Mouse (Mus musculus) forebrain, embryonic 11.5 days (tissue): ENCODE results near the gene Rap1b. TPM values are rescaled to one million over a fixed set of nuclear protein-coding genes. Genes with fewer than 3 reads are reported as not detected.
A peak's percentile ranks its signal among the peaks of the same experiment; 100 is the strongest.

Experiments
- ATAC-seq: fragments of 200-750 bp; cut with Nextera tagmentation; replicated peaks from 2 replicates; pipeline ENCODE4 v1.8.0; 2017; ENCODE audit warnings: moderate TSS enrichment; ENCODE audit not compliant: low FRiP score
- DNase-seq: peaks from one replicate; pipeline ENCODE4 v3.0.0-alpha.2; 2017; ENCODE audit warnings: low spot score
- H3K27ac ChIP-seq: fragments of 300-500 bp; sonication (generic); 2 replicates; pipeline ENCODE4 v1.5.1; 2014; ENCODE audit warnings: low read depth, low read length
- H3K27me3 ChIP-seq: fragments of 300-500 bp; sonication (generic); 2 replicates; pipeline ENCODE4 v1.6.1; 2014; ENCODE audit warnings: mild to moderate bottlenecking, low read length, mixed read lengths; ENCODE audit not compliant: control insufficient read depth, insufficient read depth
- H3K36me3 ChIP-seq: fragments of 300-500 bp; sonication (generic); 2 replicates; pipeline ENCODE4 v1.6.1; 2014; ENCODE audit warnings: mild to moderate bottlenecking, low read length, moderate library complexity, mixed read lengths; ENCODE audit not compliant: control insufficient read depth, insufficient read depth
- H3K4me1 ChIP-seq: fragments of 300-500 bp; sonication (generic); replicated peaks from 2 replicates; pipeline ENCODE4 v1.6.1; 2014; ENCODE audit warnings: low read length, mixed read lengths; ENCODE audit not compliant: control insufficient read depth, insufficient read depth
- H3K4me2 ChIP-seq: fragments of 300-500 bp; sonication (generic); 2 replicates; pipeline ENCODE4 v1.6.1; 2014; ENCODE audit warnings: low read depth, mild to moderate bottlenecking, low read length, moderate library complexity, mixed read lengths; ENCODE audit not compliant: severe bottlenecking
- H3K4me3 ChIP-seq: fragments of 300-500 bp; sonication (generic); 2 replicates; pipeline ENCODE4 v1.5.1; 2014; ENCODE audit warnings: low read depth, low read length
- H3K9ac ChIP-seq: fragments of 300-500 bp; sonication (generic); 2 replicates; pipeline ENCODE4 v1.6.1; 2014; ENCODE audit warnings: low read length
- H3K9me3 ChIP-seq: fragments of 300-500 bp; sonication (generic); 2 replicates; pipeline ENCODE4 v1.6.1; 2016; ENCODE audit warnings: low read length, mixed read lengths; ENCODE audit not compliant: control insufficient read depth
- WGBS: fragments of 180-500 bp; shearing (Covaris S2); extraction: QIAGEN DNeasy Blood & Tissue Kit; methylation state at CpG from one replicate; pipeline ENCODE4 v1.1.7; 2014; 5-methylcytosine and 5-hydroxymethylcytosine counted together
- polyA plus RNA-seq: library from polyadenylated mRNA; unstranded; fragments of >200 nt; fragmentation: Nextera tagmentation; extraction: Ambion mirVana; gene quantifications from 2 replicates; pipeline ENCODE4 v1.2.1, GENCODE M21; 2014

The Rap1b gene
- polyA plus RNA-seq, 1 experiment from 2014 or later: 156 TPM

DNA sequence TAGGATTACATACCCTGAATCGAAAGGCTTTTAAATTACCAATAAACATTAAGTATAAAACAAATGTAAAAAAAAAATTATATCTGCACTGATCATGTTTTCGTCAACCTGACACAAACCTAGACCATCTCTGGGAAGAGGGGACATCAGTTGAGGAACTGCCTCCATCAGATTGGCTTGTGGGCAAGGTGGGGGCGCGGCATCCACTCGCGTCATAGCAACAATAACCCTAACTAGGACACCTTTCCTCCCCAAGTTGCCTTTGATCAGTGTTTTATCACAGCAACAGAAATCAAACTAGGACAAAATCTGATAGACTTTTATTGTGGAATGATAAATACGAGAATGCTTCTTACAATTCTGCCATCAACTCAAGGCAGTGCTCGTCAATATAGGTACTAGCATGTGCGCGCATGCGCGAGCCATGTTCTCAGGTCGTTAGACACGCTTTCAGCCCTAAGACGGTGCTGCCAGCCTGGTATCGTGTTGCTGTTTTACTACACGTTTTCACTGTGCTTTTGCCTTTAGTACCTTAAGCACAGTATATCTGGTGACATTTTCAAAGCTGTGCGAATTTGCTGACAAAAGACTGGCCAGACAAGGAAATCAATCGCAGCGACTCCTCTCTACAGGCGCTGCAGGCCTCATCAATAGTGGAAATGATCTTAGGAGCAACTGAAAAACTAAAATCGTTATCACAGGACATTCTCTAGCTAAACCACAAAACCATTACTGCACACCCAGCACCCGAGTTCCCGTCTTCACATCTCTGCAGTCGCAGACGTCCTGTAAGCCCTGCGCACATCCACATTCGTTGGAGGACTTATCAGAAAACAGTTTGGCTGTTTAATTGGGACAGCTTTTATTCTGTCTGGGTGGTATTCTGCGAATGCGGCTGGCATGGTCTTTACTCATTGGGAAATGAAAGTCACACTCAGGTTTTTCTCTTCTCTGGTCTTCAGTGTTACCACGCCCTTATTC, 41.7 kb downstream of the Rap1b start:
- Histone ChIP-seq H3K4me3 (no peak overlapping the region), H3K4me2 (no peak overlapping the region), H3K27me3 (no peaks in the 10 kb centered on the region), H3K9ac (no peak overlapping the region), H3K27ac (no peak overlapping the region), H3K36me3 (no peaks in the 10 kb centered on the region), H3K9me3 (no peaks in the 10 kb centered on the region), H3K4me1 (no peaks in the 10 kb centered on the region)
- 91% methylated on average over 31 of the region's 31 CpGs for WGBS
- ATAC-seq: no peak
- DNase-seq: no peak

- ATAC-seq: no peak
- peak; percentile 33 for DNase-seq
- Histone ChIP-seq H3K4me1 (no peaks in the 10 kb centered on the region), H3K9me3 (no peaks in the 10 kb centered on the region), H3K27ac (no peak overlapping the region), H3K27me3 (no peaks in the 10 kb centered on the region), H3K4me2 (no peak overlapping the region), H3K9ac (no peak overlapping the region), H3K36me3 (no peaks in the 10 kb centered on the region), H3K4me3 (no peak overlapping the region)
- WGBS: 89% methylated on average over 9 of the region's 9 CpGs
Observed at GRCm38 (mm10) chr10:117801886-117802285, 43.9 kb downstream of the Rap1b start.

DNA sequence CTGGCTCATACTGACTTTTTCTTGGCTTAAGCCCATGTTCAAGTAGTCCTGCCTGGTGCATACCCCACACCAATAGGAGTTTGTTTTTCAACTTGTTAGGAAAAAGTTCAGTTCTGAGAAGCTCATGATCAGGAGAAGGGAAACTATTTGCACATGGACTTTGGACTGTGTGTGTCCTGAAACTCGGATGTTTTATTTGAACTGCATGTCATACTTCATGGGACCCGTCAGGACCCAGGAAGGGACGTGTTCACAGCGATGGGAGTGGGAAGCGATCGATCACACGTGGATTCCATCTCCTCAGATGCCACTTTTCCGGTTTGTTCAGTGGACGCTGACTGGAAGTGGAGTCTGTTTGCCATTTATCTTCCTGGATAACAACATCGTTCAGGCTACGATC, 46.0 kb downstream of the Rap1b start:
- no peak for ATAC-seq
- Histone ChIP-seq H3K9me3 (no peaks in the 10 kb centered on the region; the same call in 1 of the 2 replicates), H3K27me3 (no peaks in the 10 kb centered on the region), H3K4me3 (no peak overlapping the region), H3K4me1 (no peaks in the 10 kb centered on the region), H3K9ac (no peak overlapping the region), H3K36me3 (no peaks in the 10 kb centered on the region), H3K27ac (no peak overlapping the region), H3K4me2 (no peak overlapping the region)
- DNase-seq: peak; percentile 10
- 93% methylated on average over 11 of the region's 11 CpGs for WGBS

GRCm38 (mm10) chr10:117798436-117799035, 47.3 kb downstream of the Rap1b start:
- Histone ChIP-seq H3K9ac (no peak overlapping the region), H3K9me3 (no peaks in the 10 kb centered on the region; the same call in 1 of the 2 replicates), H3K4me2 (no peak overlapping the region), H3K27me3 (no peaks in the 10 kb centered on the region), H3K27ac (no peak overlapping the region), H3K4me3 (no peak overlapping the region), H3K36me3 (no peaks in the 10 kb centered on the region), H3K4me1 (no peaks in the 10 kb centered on the region)
- DNase-seq (peak; percentile 25), ATAC-seq (no peak)
- WGBS: 91% methylated on average over 6 of the region's 6 CpGs

DNA sequence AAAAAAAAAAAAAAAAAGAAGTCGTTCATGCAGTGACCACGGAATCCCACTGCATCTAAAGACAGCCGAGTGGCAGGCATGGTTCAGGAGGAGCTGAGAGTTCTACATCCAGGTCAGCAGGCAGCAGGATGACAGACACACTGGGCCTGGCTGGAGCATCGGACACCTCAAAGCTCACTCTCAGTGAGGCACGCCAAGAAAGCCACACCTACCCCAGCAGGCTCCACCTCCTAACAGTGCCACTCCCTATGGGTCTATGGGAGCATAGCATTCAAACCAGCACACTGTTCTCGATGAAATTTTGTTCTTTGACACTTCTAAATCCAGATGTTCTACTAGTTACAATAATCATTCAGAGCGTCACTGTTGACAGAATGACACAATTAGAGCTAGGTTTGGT, 48.2 kb downstream of the Rap1b start:
- WGBS: 82% methylated on average over 7 of the region's 7 CpGs
- Histone ChIP-seq H3K27ac (no peak overlapping the region), H3K4me3 (no peak overlapping the region), H3K9ac (no peak overlapping the region), H3K27me3 (no peaks in the 10 kb centered on the region), H3K9me3 (no peaks in the 10 kb centered on the region; the same call in 1 of the 2 replicates), H3K36me3 (no peaks in the 10 kb centered on the region), H3K4me2 (no peak overlapping the region), H3K4me1 (no peaks in the 10 kb centered on the region)
- ATAC-seq (no peak), DNase-seq (peak; percentile 34)

- DNase-seq (peak; percentile 19), ATAC-seq (no peak)
- Histone ChIP-seq H3K4me3 (no peak overlapping the region), H3K4me1 (no peaks in the 10 kb centered on the region), H3K4me2 (no peak overlapping the region), H3K36me3 (no peaks in the 10 kb centered on the region), H3K9me3 (no peaks in the 10 kb centered on the region; the same call in 1 of the 2 replicates), H3K9ac (no peak overlapping the region), H3K27me3 (no peaks in the 10 kb centered on the region), H3K27ac (no peak overlapping the region)
- 91% methylated on average over 12 of the region's 12 CpGs for WGBS
Observed at GRCm38 (mm10) chr10:117797106-117797505, 48.7 kb downstream of the Rap1b start.

GRCm38 (mm10) chr10:117796181-117796580, 49.7 kb downstream of the Rap1b start:
- Histone ChIP-seq H3K4me2 (no peak overlapping the region), H3K9ac (no peak overlapping the region), H3K4me3 (no peak overlapping the region), H3K36me3 (no peaks in the 10 kb centered on the region), H3K27ac (no peak overlapping the region), H3K9me3 (no peaks in the 10 kb centered on the region; the same call in 1 of the 2 replicates), H3K27me3 (no peaks in the 10 kb centered on the region), H3K4me1 (peaks cover 4% of the 10 kb centered on the region; the same call in 1 of the 2 replicates)
- WGBS: 93% methylated on average over 7 of the region's 7 CpGs
- ATAC-seq: no peak
- DNase-seq: peak; percentile 58

DNA sequence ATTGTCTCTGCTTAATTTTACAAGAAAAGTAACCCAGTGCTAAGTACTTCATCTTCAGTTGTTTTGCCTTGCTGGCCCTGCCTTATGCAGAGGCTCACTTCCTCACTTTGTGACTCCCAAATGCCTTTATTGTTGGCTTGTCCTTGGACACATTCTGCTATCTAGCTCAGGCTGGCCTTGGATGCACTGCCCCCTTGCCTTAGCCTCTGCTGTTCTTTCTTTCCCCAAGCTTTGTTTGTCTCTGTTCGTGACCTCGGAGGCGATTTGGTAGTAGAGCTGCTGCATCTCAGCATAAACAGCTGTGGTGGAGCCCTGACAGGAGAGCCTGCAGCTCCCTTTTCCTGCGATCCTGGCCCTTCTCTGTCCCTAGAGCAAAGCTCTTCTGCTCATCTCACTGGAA, 50.6 kb downstream of the Rap1b start:
- H3K9ac ChIP-seq: no peak overlapping the region

More for the DNA sequence above, 50.6 kb downstream of the Rap1b start:
- no peak overlapping the region for H3K27ac ChIP-seq
- H3K9me3 ChIP-seq: no peaks in the 10 kb centered on the region; the same call in 1 of the 2 replicates
- H3K4me1 ChIP-seq: peaks cover 6% of the 10 kb centered on the region; the same call in 1 of the 2 replicates
- ATAC-seq (no peak), DNase-seq (peak; percentile 18)
- whole genome bisulfite sequencing: 73% methylated on average over 4 of the region's 4 CpGs
- no peaks in the 10 kb centered on the region for H3K27me3 ChIP-seq
- no peak overlapping the region for H3K4me3 ChIP-seq
- no peak overlapping the region for H3K4me2 ChIP-seq
- no peaks in the 10 kb centered on the region for H3K36me3 ChIP-seq
